Mouse (Mus musculus): ENCODE measurements around the gene Cox18. TPM values are rescaled to one million over a fixed set of nuclear protein-coding genes. Genes with fewer than 3 reads are reported as not detected.
A peak's percentile ranks its signal among the peaks of the same experiment; 100 is the strongest.

Gene Cox18
- polyA plus RNA-seq, 1 experiment = 19.0 TPM

DNA sequence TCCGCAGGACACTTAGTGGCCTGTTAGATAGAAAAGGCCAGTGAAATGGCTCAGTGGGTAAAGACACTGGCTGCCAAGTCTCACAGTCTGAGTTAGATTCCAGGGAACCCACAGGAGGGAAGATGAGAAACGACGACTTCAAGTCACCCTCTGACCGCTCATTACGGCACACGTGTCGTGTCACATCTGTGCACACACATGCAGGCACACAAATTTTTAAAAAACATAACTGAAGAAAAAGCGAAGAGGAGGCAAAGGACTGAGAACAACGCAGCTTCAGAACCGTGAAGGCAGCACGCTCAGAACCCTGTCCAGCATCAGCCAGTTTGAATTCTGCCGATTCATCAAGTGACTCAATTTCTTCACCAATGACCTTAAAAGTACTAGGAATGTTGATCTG is 10.4 kb downstream of the Cox18 start:
- no peak overlapping the region for H3K27ac ChIP-seq (ENCODE audit: insufficient read depth, low read depth, low read length)
- H3K4me1 ChIP-seq (ENCODE audit: control insufficient read depth, insufficient read depth, low read length) = no peaks in the 10 kb centered on the region
- no peaks in the 10 kb centered on the region; the same call in 1 of the 2 replicates for H3K36me3 ChIP-seq (ENCODE audit: control insufficient read depth, insufficient read depth, low read length)
- no peaks in the 10 kb centered on the region for H3K27me3 ChIP-seq (replicated peaks; ENCODE audit: control insufficient read depth, insufficient read depth, low read length)
- 97% methylated on average over 12 of the region's 12 CpGs for WGBS
- no peak for TF ChIP-seq CTCF (conservative IDR thresholded peaks at IDR 0.05; ENCODE audit: insufficient read depth, insufficient read length, low read depth, low read length)
- TF ChIP-seq POLR2A (IDR thresholded peaks at IDR 0.05; ENCODE audit: low read depth, low read length) = no peak
- H3K4me3 ChIP-seq (ENCODE audit: insufficient read depth, low read depth, low read length) = no peak overlapping the region
- DNase-seq = no peak

DNA sequence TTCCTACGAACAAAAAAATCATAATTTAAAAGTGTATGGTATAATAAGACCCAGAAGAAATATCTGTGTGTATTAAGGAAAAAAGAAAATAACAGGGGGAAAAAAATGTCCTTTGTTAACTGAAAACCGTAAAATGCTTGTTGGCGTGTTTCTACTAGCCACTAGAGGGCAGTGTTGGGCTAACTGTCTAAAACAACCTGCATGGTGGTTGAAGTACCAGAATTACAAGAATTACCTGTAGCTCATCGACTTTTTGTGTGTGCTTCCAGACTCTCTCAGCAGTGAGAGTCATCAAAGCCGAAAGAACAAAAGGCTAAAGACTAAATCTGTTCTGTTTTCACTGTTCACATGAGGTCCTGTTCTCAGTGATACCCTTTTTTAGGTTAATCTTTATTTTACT is 20.6 kb downstream of the Cox18 start:
- H3K36me3 ChIP-seq (ENCODE audit: control insufficient read depth, insufficient read depth, low read length) = no peaks in the 10 kb centered on the region
- TF ChIP-seq CTCF (conservative IDR thresholded peaks at IDR 0.05; ENCODE audit: insufficient read depth, insufficient read length, low read depth, low read length) (peak; percentile 39; the same call in 1 of the 2 replicates), POLR2A (IDR thresholded peaks at IDR 0.05; ENCODE audit: low read depth, low read length) (no peak)
- peak; percentile 64 for DNase-seq
- no peak overlapping the region for H3K27ac ChIP-seq (ENCODE audit: insufficient read depth, low read depth, low read length)
- H3K4me3 ChIP-seq (ENCODE audit: insufficient read depth, low read depth, low read length) = no peak overlapping the region
- H3K27me3 ChIP-seq (replicated peaks; ENCODE audit: control insufficient read depth, insufficient read depth, low read length) = no peaks in the 10 kb centered on the region
- 12% methylated on average over 5 of the region's 5 CpGs for WGBS
- no peaks in the 10 kb centered on the region for H3K4me1 ChIP-seq (ENCODE audit: control insufficient read depth, insufficient read depth, low read length)

DNA sequence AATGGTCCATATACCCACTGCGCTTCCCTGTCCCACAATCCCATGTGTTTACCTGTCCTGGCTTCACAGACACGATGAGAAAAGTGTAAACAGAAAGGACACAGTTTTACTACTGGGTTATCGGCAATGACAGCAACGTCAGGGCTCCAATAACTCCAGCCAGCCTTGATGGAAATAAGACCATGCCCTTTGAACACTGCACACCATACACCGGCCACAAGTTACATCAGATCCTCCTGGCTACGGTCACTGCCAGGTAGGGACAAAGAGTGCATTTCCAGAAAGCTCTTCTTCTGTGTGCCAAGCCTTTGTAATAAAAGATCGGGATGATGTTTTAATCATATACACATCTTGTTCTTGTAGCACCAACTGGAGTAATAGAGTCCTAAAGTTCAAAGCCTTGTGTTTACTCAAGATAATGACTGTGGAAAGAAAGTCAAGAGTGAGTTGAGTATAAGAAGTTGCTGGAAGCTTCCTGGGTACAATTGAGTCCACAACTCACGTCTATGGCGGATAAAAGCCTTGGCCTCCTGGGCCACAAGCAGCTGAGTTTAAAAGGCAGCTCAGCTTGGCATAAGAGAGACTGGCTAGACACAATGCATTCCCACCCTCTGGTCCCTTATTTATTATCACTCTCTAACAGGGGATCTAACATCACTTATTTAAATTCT is 21.2 kb downstream of the Cox18 start:
- DNase-seq = peak; percentile 22
- no peak overlapping the region for H3K27ac ChIP-seq (ENCODE audit: insufficient read depth, low read depth, low read length)
- 75% methylated on average over 9 of the region's 9 CpGs for WGBS

DNA sequence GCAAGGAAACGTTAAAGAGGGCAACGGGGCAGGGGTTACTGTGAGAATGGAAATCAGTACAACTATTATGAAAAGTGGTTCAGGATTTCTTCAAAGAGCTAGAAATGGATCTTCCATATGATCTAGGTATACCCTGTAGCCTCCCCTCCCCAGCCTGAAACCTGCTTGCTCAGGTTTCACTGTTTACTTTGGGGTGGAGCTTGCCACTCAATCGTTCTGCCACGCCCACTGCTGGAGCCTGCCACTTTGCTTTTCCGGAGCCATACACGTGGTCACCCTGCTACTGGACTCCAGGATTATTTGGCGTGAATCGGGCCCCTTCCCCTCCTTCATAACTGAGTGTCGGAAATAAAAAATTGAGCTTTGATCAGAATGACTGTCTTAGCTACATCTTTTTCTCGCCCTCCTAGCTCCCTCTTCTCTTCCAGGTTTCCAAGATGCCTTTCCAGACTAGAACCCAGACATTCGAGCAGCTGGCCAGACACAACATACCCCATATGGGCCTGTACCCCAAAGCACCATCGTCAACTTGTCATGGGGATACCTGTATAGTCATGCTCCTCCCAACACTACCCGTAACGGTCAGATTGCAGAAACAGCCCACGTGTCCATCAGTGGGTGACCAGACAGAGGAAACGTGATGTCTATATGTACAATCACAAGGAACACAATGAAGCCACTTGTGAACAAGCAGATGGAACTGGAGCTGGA is 23.7 kb downstream of the Cox18 start:
- no peak overlapping the region for H3K27ac ChIP-seq (ENCODE audit: insufficient read depth, low read depth, low read length)
- no peaks in the 10 kb centered on the region; the same call in 1 of the 2 replicates for H3K27me3 ChIP-seq (replicated peaks; ENCODE audit: control insufficient read depth, insufficient read depth, low read length)
- no peaks in the 10 kb centered on the region for H3K4me1 ChIP-seq (ENCODE audit: control insufficient read depth, insufficient read depth, low read length)
- TF ChIP-seq CTCF (conservative IDR thresholded peaks at IDR 0.05; ENCODE audit: insufficient read depth, insufficient read length, low read depth, low read length) = no peak
- no peak for TF ChIP-seq POLR2A (IDR thresholded peaks at IDR 0.05; ENCODE audit: low read depth, low read length)
- no peak for DNase-seq
- no peaks in the 10 kb centered on the region for H3K36me3 ChIP-seq (ENCODE audit: control insufficient read depth, insufficient read depth, low read length)
- 40% methylated on average over 16 of the region's 16 CpGs for WGBS
- no peak overlapping the region for H3K4me3 ChIP-seq (ENCODE audit: insufficient read depth, low read depth, low read length)

More for the DNA sequence above, 21.2 kb downstream of the Cox18 start:
- Histone ChIP-seq H3K36me3 (ENCODE audit: control insufficient read depth, insufficient read depth, low read length) (no peaks in the 10 kb centered on the region), H3K4me3 (ENCODE audit: insufficient read depth, low read depth, low read length) (no peak overlapping the region), H3K27me3 (replicated peaks; ENCODE audit: control insufficient read depth, insufficient read depth, low read length) (no peaks in the 10 kb centered on the region), H3K4me1 (ENCODE audit: control insufficient read depth, insufficient read depth, low read length) (no peaks in the 10 kb centered on the region)
- no peak for TF ChIP-seq POLR2A (IDR thresholded peaks at IDR 0.05; ENCODE audit: low read depth, low read length)
- TF ChIP-seq CTCF (conservative IDR thresholded peaks at IDR 0.05; ENCODE audit: insufficient read depth, insufficient read length, low read depth, low read length) = no peak

DNA sequence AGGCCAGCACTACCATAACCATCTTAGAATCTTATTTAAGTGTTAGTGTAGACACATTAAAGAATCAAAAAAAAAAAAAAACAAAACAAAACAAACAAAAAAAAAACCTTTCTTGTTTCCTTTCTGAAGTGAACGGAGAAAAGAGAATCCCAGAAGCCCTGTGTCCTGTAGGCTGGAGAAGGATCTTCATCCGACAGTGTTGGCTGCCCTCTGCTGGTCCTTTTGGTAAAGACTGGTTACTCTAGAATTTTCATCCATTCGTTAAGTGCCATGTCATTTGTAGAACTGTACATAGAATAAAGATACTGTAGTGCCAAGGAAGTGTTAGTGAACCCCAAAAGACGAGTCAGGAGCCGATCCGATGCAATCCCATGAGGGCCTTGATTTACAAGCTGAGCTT is 29.0 kb downstream of the Cox18 start:
- H3K27ac ChIP-seq (ENCODE audit: insufficient read depth, low read depth, low read length) = no peak overlapping the region
- H3K27me3 ChIP-seq (replicated peaks; ENCODE audit: control insufficient read depth, insufficient read depth, low read length) = no peaks in the 10 kb centered on the region; the same call in 1 of the 2 replicates
- no peaks in the 10 kb centered on the region for H3K36me3 ChIP-seq (ENCODE audit: control insufficient read depth, insufficient read depth, low read length)
- H3K4me1 ChIP-seq (ENCODE audit: control insufficient read depth, insufficient read depth, low read length) = no peaks in the 10 kb centered on the region
- peak; percentile 74 for TF ChIP-seq CTCF (conservative IDR thresholded peaks at IDR 0.05; ENCODE audit: insufficient read depth, insufficient read length, low read depth, low read length)
- TF ChIP-seq POLR2A (IDR thresholded peaks at IDR 0.05; ENCODE audit: low read depth, low read length) = no peak
- no peak overlapping the region for H3K4me3 ChIP-seq (ENCODE audit: insufficient read depth, low read depth, low read length)
- peak; percentile 57 for DNase-seq
- 23% methylated on average over 6 of the region's 6 CpGs for WGBS

DNA sequence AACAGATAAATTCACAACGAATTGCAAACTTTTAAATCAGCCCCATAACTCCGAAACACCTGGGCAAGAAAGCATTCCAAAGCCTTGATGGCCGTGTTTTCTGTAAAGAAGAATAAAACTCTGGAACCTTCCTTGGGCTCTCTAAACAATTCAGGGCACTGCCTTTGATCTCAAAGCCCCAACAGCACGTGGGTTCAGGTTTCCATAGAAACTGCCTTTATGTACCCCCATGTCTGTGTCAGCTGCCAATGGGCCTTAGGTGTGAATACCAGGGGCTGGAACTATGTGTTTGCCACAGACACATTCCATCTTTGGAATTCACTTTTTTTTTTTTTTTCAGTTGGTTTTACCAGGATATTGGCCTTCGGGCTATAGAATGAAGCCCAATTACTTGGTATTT is 41.0 kb downstream of the Cox18 start:
- no peaks in the 10 kb centered on the region for H3K36me3 ChIP-seq (ENCODE audit: control insufficient read depth, insufficient read depth, low read length)
- DNase-seq = no peak
- no peak overlapping the region for H3K4me3 ChIP-seq (ENCODE audit: insufficient read depth, low read depth, low read length)
- 67% methylated on average over 5 of the region's 5 CpGs for WGBS
- H3K27me3 ChIP-seq (replicated peaks; ENCODE audit: control insufficient read depth, insufficient read depth, low read length) = no peaks in the 10 kb centered on the region
- TF ChIP-seq CTCF (conservative IDR thresholded peaks at IDR 0.05; ENCODE audit: insufficient read depth, insufficient read length, low read depth, low read length) (no peak), POLR2A (IDR thresholded peaks at IDR 0.05; ENCODE audit: low read depth, low read length) (no peak)
- no peak overlapping the region for H3K27ac ChIP-seq (ENCODE audit: insufficient read depth, low read depth, low read length)
- H3K4me1 ChIP-seq (ENCODE audit: control insufficient read depth, insufficient read depth, low read length) = no peaks in the 10 kb centered on the region

DNA sequence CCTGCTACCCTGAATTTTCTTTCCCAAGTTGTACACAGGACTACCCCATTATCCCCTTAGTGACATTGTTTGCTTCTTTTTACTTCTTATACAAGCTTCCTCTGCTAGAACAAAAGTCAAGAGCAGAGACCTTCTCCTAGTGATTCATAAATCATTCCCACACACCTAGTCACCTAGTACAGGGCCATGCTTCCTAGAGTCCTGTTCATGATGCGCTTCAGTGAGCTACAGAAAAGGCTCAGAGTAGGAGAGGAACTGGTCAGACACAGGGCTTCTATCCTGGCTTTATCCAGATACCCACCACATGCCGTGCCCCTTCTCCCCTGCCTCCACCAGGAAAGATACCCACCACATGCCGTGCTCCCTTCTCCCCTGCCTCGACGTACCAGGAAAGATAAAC is 44.7 kb downstream of the Cox18 start:
- no peaks in the 10 kb centered on the region for H3K27me3 ChIP-seq (replicated peaks; ENCODE audit: control insufficient read depth, insufficient read depth, low read length)
- 47% methylated on average over 5 of the region's 5 CpGs for WGBS
- H3K36me3 ChIP-seq (ENCODE audit: control insufficient read depth, insufficient read depth, low read length) = no peaks in the 10 kb centered on the region
- no peaks in the 10 kb centered on the region for H3K4me1 ChIP-seq (ENCODE audit: control insufficient read depth, insufficient read depth, low read length)
- no peak overlapping the region for H3K27ac ChIP-seq (ENCODE audit: insufficient read depth, low read depth, low read length)
- TF ChIP-seq CTCF (conservative IDR thresholded peaks at IDR 0.05; ENCODE audit: insufficient read depth, insufficient read length, low read depth, low read length) = no peak
- no peak for TF ChIP-seq POLR2A (IDR thresholded peaks at IDR 0.05; ENCODE audit: low read depth, low read length)
- no peak overlapping the region for H3K4me3 ChIP-seq (ENCODE audit: insufficient read depth, low read depth, low read length)
- DNase-seq = no peak
